Mouse (Mus musculus) heart, postnatal 0 days (tissue): ENCODE results near the gene Mip.

Experiments
- CTCF ChIP-seq: IDR thresholded peaks from 2 replicates; pipeline ENCODE4 v1.5.1; 2016; ENCODE audit warnings: antibody characterized with exemption, control low read depth, low read depth
- EP300 ChIP-seq: IDR thresholded peaks from 2 replicates; pipeline ENCODE4 v1.6.1; 2016; ENCODE audit warnings: antibody characterized with exemption, low read depth

- TF ChIP-seq CTCF (no peak), EP300 (no peak)
Measured at GRCm38 (mm10) chr10:128185277-128185940, 40.2 kb upstream of the Mip start.
